Mouse (Mus musculus): ENCODE data around the gene Itpr1.
A peak's percentile ranks its signal among the peaks of the same experiment; 100 is the strongest.

The Itpr1 gene

DNA sequence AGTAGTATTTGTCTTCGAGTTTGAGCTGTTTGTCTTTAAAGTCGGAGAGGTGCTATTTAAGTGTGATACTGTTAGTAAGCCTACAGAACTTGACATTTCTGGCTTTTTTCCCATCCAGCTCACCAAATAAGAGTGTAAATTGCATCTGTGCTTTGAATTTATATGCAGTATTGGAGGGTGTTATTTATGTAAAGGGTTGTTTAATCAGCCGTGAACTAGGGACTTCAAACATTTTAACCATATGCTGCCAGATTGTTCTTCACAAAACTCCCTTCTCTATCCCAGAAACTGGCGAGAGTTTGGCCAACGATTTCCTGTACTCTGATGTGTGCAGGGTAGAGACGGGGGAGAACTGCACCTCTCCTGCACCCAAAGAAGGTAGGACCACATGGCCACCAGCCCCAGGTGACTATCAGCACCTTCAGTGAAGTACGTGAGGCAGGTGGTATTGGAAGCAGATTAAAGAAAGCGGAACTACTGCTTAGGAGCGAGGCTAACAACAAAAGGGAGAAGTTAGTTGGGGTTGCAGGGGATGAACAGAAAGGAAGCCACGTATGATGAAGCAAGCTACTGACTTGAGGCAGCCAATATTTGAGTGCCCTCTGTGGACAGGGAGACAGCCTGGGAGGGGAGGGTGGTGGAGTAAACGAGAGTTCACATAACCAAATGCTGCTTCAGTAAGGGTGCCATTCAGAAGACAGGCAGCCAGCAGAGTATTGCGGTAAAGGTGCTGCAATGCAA, 304.5 kb downstream of the Itpr1 start:
- no peak for ATAC-seq (ENCODE audit: low TSS enrichment)

- no peak for ATAC-seq (ENCODE audit: low TSS enrichment)
These were observed 305.1 kb downstream of the Itpr1 start for GRCm38 (mm10) chr6:108517986-108518385.

- ATAC-seq (ENCODE audit: low TSS enrichment) = 0 out of 2 replicates have a peak, but pooled peaks have one; percentile 33
These were observed 305.7 kb downstream of the Itpr1 start for GRCm38 (mm10) chr6:108518552-108518951.

- ATAC-seq (ENCODE audit: low TSS enrichment) = no peak
These were observed 306.4 kb downstream of the Itpr1 start for GRCm38 (mm10) chr6:108519327-108519726.

DNA sequence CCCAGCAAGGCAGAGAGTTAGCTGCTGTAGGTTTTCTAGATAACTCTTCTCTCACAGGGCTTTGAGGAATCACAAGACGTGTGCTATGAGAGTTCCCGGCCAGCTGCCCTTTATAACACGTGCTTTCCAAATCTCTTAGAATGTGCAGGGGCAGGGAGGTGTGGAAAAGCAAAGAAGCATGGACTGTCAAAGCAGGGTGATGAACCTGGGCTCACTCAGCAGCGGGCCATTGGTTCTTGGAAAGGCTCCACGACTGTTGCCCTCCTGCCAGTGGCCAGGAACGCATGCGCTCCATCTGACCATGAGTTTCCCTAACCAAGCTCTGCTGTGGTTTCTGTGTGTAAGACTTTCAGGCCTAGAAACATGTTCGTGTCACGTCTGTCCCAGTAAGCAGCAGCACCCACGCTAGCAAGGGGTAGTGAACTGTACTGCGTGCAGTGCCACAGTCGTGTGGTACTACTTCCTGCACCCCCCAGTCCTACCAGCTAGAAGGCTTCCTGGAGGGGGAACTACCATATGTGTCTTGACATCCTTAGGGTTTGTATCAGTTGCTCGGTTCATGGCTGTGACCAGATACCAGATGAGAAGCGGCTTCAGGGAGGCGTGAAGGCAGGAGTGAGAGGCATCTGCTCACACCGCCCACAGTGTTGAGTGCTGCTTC, 311.2 kb downstream of the Itpr1 start:
- ATAC-seq (ENCODE audit: low TSS enrichment) = peak; percentile 53

DNA sequence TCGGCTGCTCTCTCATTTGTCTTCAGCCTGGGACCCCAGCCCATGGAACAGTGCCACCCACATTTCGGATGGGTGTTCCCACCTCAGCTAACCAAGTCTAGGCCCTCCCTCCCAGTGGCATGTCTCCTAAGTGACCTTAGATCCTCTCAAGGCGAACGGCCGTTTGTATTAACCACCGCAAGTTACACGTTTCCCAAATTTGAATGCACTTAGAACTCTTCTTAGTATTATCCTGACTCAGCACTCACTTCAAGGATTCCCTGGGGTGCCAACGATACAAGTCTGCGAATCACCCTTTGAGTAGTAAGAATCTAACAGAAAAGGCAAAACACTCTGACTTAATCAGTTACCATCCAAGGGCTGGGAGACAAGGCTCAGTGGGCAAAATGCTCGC, 311.7 kb downstream of the Itpr1 start:
- no peak for ATAC-seq (ENCODE audit: low TSS enrichment)

- ATAC-seq (ENCODE audit: low TSS enrichment) = no peak
These were observed 314.7 kb downstream of the Itpr1 start for GRCm38 (mm10) chr6:108527560-108527959.

GRCm38 (mm10) chr6:108527993-108528392, 315.1 kb downstream of the Itpr1 start:
- peak; percentile 53 for ATAC-seq (ENCODE audit: low TSS enrichment)

GRCm38 (mm10) chr6:108529150-108529549, 316.3 kb downstream of the Itpr1 start:
- no peak for ATAC-seq (ENCODE audit: low TSS enrichment)

DNA sequence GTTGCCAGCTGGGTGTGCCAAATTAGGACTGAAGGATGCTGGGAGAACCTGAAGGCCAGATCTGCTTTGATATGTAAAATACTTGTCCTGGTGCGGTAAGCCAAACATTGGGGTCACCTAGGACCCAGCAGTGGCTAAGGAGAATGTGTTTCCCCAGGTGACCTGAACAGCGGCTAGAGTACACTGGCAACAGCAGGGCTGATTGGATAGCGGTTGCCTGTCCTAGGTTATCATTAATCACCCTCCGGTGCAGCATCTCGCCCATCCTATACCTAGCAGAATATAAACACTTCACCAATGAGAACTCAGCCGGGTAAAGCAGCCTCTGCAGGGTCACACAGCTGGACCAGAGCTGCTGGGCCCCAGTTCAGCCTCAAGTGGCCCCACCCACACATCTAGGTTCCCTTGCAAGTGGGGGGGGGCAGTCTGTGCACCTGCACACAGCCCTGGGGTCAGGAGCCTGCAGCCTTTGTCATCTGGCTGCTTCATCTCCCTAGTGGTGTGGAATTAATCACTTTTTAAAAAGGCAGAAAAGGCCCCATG, 318.0 kb downstream of the Itpr1 start:
- no peak for ATAC-seq (ENCODE audit: low TSS enrichment)

GRCm38 (mm10) chr6:108531324-108532311, 318.7 kb downstream of the Itpr1 start:
- ATAC-seq (ENCODE audit: low TSS enrichment) = no peak

DNA sequence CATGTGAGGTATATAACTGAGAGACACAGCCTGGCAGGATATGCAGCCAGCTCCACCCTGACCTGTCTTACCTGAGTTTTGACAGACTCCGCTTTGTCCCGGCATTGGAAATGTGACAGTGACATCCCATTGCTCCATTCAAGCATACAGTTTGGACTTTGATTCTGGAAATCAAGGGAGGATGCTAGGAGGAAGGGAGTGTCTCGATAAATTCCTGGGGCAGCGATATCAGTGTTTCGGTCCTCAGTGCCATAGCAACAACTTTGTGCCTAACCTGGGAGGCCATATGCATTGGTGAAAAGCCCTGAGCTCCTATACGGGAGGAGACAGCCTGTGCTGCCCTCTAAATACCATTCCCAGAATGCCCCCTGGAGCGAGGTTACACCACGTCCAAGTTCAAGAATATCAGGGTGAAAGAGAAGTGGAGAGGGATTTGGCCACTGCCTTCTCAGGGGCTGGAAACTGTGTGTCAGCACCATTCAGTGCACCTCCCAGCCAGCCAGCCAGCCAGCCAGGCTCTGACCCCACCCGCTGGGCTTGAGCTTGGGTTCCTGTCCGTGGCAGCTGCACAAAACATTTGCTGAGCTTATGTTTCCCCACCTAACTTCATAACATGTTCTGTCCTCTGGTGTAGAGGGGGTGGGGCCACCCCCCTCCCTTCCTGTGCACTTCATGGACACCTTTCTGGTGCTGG, 319.7 kb downstream of the Itpr1 start:
- ATAC-seq (ENCODE audit: low TSS enrichment) = no peak

DNA sequence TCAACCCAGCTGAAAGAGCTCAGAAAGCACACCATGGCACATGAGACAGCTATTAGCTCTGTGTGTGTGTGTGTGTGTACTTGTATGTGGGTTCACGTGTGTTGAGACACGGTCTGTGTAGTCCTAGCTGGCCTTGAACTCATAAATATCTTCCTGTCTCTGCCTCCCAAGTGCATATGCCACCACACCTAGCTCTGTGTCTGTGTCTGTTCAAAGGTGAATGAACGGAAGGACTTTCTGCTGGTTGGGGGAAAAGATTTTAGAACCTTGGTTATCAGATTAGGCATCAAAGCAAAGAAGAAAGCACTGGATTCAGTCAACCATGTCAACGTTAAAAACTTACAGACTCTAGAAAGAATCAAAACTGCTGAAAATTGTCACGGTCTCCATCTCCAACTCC, 321.2 kb downstream of the Itpr1 start:
- ATAC-seq (ENCODE audit: low TSS enrichment) = no peak

- no peak for ATAC-seq (ENCODE audit: low TSS enrichment)
These were observed 321.7 kb downstream of the Itpr1 start for GRCm38 (mm10) chr6:108534596-108534995.

GRCm38 (mm10) chr6:108535309-108535708, 322.4 kb downstream of the Itpr1 start:
- ATAC-seq (ENCODE audit: low TSS enrichment) = no peak

DNA sequence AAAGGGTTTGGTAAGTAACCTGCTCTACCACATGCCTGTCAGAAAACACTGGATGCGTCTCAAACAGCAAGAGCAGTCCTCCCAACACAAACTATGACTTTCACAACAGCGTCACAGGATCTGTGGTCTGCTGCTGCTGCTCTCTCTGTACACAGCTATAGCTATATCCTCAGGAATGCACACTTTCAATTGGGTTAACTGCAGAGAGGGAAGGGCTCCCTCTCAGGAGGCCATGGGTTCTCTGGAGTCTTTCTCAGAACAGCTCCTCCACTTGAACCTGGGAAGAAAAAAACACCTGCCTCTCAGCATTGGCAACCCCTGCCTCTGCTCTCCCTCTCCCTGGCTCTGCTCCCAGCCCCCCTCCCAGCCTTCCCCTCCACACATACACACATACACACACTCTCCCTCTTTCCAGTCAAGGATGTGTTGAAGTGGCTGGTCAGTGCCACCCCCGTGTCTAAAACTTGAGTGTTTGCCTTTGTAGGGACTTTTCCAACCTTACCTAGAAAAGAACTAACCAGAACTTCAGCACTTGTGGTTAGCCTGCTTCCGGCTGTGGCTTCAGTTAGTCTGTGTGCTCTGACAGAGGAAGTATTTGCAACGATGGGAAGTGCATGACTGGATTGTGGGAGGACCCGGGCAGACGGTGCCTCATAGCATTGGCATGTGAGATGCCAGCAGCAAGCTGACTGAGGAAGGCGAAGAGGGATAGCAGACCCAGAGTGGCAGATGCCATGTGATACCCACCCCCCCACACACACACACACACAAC, 323.8 kb downstream of the Itpr1 start:
- ATAC-seq (ENCODE audit: low TSS enrichment) = peak; percentile 54

GRCm38 (mm10) chr6:108538406-108538805, 325.5 kb downstream of the Itpr1 start:
- no peak for ATAC-seq (ENCODE audit: low TSS enrichment)

- ATAC-seq (ENCODE audit: low TSS enrichment) = no peak
These were observed 327.5 kb downstream of the Itpr1 start for GRCm38 (mm10) chr6:108540441-108540840.

DNA sequence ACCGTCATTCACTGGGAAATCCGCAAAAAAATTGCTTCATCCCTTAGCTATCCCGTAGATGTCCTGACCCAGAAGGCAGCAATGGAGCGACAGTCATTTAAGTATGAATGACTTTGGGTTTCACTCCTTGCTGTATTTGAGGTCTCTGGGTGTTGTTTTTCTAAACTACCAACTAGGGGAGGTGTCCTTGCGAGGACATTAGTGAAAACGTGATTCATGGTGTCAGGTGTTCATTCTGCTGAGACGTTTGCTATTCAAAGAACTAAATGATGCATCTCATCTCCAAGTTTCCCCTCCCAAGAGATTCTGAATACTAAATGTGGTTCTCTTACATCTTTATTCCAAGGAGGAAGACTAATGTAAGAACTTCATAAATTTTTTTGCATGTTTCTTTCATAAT, 332.0 kb downstream of the Itpr1 start:
- no peak for ATAC-seq (ENCODE audit: low TSS enrichment)

DNA sequence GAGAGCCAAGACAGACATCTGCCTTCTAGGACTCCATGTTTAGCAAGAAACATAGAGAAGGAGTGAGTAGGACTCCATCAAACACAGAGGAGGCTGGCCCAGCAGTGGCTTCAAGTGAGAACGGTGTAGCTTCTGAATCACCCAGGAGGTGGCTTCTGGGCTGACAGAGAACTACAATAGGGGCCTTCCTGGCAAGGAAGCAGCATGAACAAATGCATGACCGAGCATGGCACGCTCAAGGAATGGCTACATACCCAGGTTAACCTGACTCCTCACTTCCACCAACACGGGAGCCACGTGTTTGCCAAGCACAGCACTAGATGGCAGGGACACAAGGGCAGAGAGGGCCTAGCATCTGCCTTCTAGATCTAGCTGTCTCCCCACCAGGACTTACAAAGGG, 332.6 kb downstream of the Itpr1 start:
- ATAC-seq (ENCODE audit: low TSS enrichment) = peak; percentile 31; the same call in 1 of the 2 replicates

GRCm38 (mm10) chr6:108548413-108548812, 335.5 kb downstream of the Itpr1 start:
- no peak for ATAC-seq (ENCODE audit: low TSS enrichment)
